Mouse (Mus musculus) heart, embryonic 13.5 days (tissue): ENCODE measurements around the gene Sdf2. TPM values are rescaled to one million over a fixed set of nuclear protein-coding genes. Genes with fewer than 3 reads are reported as not detected.

Experiments used
- ATAC-seq: fragments of 200-750 bp; cut with Nextera tagmentation; 2 replicates; pipeline ENCODE4 v1.8.0; 2017; ENCODE audit warnings: moderate TSS enrichment; ENCODE audit not compliant: insufficient number of reproducible peaks, low FRiP score, low TSS enrichment; ENCODE audit errors: extremely low read depth
- H3K27ac ChIP-seq: fragments of 300-500 bp; sonication (generic); replicated peaks from 2 replicates; pipeline ENCODE4 v1.5.1; 2015; ENCODE audit warnings: moderate library complexity, mild to moderate bottlenecking, inconsistent platforms
- H3K27me3 ChIP-seq: fragments of 300-500 bp; sonication (generic); replicated peaks from 2 replicates; pipeline ENCODE4 v1.6.1; 2015; ENCODE audit warnings: mild to moderate bottlenecking, inconsistent platforms
- H3K36me3 ChIP-seq: fragments of 300-500 bp; sonication (generic); 2 replicates; pipeline ENCODE4 v1.6.1; 2015; ENCODE audit warnings: mild to moderate bottlenecking, inconsistent platforms
- H3K4me1 ChIP-seq: fragments of 300-500 bp; sonication (generic); 2 replicates; pipeline ENCODE4 v1.6.1; 2015; ENCODE audit warnings: inconsistent platforms
- H3K4me2 ChIP-seq: fragments of 300-500 bp; sonication (generic); 2 replicates; pipeline ENCODE4 v1.6.1; 2015; ENCODE audit warnings: inconsistent platforms, mild to moderate bottlenecking, moderate library complexity
- H3K4me3 ChIP-seq: fragments of 300-500 bp; sonication (generic); 2 replicates; pipeline ENCODE4 v1.5.1; 2015; ENCODE audit warnings: moderate library complexity, mild to moderate bottlenecking, inconsistent platforms
- H3K9ac ChIP-seq: fragments of 300-500 bp; sonication (generic); 2 replicates; pipeline ENCODE4 v1.6.1; 2015; ENCODE audit warnings: inconsistent platforms, mild to moderate bottlenecking, moderate library complexity
- H3K9me3 ChIP-seq: fragments of 300-500 bp; sonication (generic); 2 replicates; pipeline ENCODE4 v1.6.1; 2016; ENCODE audit warnings: inconsistent platforms
- WGBS: fragments of 180-500 bp; shearing (Covaris S2); methylation state at CpG from one replicate; pipeline ENCODE4 v1.1.7; 2015; ENCODE audit warnings: mixed read lengths; 5-methylcytosine and 5-hydroxymethylcytosine counted together
- polyA plus RNA-seq: library from polyadenylated mRNA; unstranded; fragments of >200 nt; fragmentation: Nextera tagmentation; extraction: Ambion mirVana; gene quantifications from 2 replicates; pipeline ENCODE4 v1.2.1, GENCODE M21; 2015

Gene Sdf2
- polyA plus RNA-seq, 1 experiment from 2014 or later = 54.1 TPM

DNA sequence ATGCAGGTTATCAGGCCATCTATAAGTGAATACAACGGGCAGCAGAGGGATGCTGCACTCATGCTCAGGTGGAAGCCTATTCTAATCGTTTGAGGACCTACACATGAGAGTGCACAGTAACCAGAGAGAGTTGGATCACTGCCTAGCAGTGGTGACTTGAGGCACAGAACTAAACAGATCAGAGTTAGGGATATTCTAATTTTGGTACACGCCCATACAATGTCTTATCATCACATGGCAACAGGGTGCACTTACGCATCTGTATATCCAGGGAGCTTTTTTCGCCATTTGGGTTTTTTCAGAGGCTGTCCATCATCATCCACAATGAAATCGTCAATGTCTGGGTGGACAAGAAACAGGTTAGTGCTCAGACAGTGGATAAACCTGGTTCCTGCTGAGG is 14.0 kb upstream of the Sdf2 start:
- H3K4me2 ChIP-seq = no peak overlapping the region
- WGBS = 82% methylated on average over 6 of the region's 6 CpGs
- no peak overlapping the region for H3K9ac ChIP-seq
- no peak overlapping the region for H3K27ac ChIP-seq
- H3K27me3 ChIP-seq = no peaks in the 10 kb centered on the region
- H3K36me3 ChIP-seq = peaks cover 87% of the 10 kb centered on the region
- H3K4me3 ChIP-seq = no peak overlapping the region
- ATAC-seq = no peak
- H3K4me1 ChIP-seq = no peaks in the 10 kb centered on the region
- H3K9me3 ChIP-seq = no peaks in the 10 kb centered on the region

DNA sequence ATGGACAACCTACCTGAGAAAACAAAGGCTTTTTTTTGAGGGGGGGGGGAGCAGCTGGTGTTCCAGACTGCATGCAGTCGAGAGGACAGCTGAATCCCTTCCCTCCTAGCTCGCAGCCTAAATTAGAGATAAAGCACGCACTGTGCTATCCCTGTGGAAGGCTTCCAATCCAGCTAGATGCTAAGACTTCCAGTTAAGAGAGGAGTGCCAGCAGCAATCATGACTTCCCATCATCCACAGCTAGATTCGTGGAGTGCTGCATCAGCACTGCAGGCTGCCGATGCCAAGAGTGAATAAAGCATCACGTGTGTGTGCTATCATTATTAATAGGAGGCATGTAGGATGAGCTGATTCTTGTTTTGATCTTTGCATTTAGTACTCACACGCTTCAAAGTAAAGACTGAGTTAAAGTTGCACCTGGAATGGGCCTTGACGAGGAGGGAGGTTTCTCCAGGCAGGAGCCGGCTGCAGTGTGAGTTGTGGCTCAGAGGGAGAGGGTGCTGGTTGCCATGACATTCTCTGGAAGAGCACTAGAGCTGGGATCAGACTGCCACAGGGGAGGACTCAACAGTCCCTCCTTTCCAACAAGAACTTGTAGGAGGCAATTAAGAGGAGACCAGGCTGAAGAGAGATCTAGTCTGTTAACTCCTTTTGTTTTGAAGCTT is 5.2 kb upstream of the Sdf2 start:
- Histone ChIP-seq H3K4me3 (no peak overlapping the region), H3K4me2 (no peak overlapping the region), H3K36me3 (peaks cover 36% of the 10 kb centered on the region), H3K9me3 (no peaks in the 10 kb centered on the region), H3K9ac (no peak overlapping the region), H3K27ac (no peak overlapping the region), H3K27me3 (no peaks in the 10 kb centered on the region), H3K4me1 (peaks cover 34% of the 10 kb centered on the region)
- ATAC-seq = no peak
- 83% methylated on average over 9 of the region's 9 CpGs for WGBS

DNA sequence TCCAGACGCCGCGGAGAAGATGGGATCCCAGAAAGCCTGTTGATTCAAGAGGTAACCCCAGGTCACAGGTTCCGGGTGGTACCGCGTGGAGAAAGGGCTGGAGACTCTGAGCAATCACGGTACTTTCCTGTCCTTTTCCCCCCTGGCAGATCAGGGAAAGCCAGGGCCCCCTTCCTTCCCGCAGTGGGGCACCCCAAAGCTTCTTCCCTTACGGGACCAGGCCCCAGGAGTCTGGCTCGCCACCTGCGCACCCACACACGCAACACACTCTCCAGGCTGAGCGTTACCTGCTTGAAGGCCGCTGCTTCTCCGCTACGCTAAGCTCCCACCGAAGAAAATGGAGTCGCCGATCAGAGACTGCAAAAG is 302 bp upstream of the Sdf2 start:
- H3K27ac ChIP-seq = peak overlapping the region; percentile 95
- H3K27me3 ChIP-seq = no peaks in the 10 kb centered on the region
- peaks cover 44% of the 10 kb centered on the region for H3K4me1 ChIP-seq
- 1% methylated on average over 19 of the region's 19 CpGs for WGBS
- peak overlapping the region; percentile 99 for H3K9ac ChIP-seq
- ATAC-seq = peak; percentile 21; the same call in 1 of the 2 replicates
- peak overlapping the region; percentile 91 for H3K4me2 ChIP-seq
- peak overlapping the region; percentile 99 for H3K4me3 ChIP-seq
- H3K36me3 ChIP-seq = peaks cover 12% of the 10 kb centered on the region
- no peaks in the 10 kb centered on the region for H3K9me3 ChIP-seq

DNA sequence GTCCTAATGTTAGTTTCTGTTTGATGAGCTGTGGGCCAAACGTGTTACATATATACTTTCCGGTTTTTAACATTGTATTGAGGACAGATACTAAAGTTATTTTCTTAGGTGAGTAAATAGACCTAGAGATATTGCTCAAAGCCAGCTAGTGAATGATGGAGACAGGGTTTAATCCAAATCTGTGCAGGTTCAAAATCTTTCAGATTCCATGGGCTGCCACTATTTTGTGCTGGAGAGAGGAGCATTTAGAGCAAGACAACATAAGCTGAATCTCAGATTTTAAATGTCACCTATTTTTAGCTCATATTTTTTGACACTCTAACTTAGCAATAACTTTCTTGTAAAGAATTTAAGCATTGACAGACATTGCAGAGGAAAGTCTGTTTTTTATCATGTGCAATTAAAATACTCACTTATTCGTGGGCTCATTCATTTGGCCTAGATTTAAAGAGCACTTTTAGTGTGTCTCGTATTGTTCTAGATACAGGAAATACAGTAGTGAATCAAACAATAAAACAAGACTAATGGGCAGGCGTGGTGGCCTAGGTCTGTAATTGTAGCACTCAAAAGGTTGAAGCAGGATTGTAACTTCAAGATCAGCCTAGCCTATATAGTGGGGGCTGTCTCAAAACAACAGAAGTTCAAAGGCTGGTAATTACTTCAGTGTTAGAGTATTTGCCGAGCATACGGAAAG is 919 bp downstream of the Sdf2 start:
- Histone ChIP-seq H3K9ac (peak overlapping the region; percentile 99), H3K9me3 (no peaks in the 10 kb centered on the region), H3K27ac (peak overlapping the region; percentile 95), H3K4me2 (peak overlapping the region; percentile 91), H3K4me1 (peaks cover 41% of the 10 kb centered on the region), H3K4me3 (peak overlapping the region; percentile 99), H3K36me3 (peaks cover 16% of the 10 kb centered on the region), H3K27me3 (no peaks in the 10 kb centered on the region)
- no peak for ATAC-seq
- 44% methylated on average over 7 of the region's 7 CpGs for WGBS

DNA sequence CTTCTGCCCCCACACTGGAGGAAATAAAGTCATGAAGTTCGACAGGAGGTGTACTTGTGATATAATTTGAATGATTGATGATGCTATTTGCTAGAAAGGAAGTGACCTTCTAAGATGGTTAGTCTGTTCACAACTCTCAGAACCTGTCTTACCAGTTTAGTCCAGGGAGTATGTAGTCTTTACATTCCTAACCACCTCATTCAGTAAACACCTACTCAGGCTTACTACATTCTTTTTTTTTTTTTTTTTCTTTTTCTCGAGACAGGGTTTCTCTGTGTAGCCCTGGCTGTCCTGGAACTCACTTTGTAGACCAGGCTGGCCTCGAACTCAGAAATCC is 1.4 kb downstream of the Sdf2 start:
- WGBS = 46% methylated on average over 3 of the region's 3 CpGs
- peaks cover 40% of the 10 kb centered on the region for H3K4me1 ChIP-seq
- peak overlapping the region; percentile 91 for H3K4me2 ChIP-seq
- peak overlapping the region; percentile 99 for H3K9ac ChIP-seq
- ATAC-seq = no peak
- H3K27ac ChIP-seq = no peak overlapping the region
- peak overlapping the region; percentile 99 for H3K4me3 ChIP-seq
- no peaks in the 10 kb centered on the region for H3K27me3 ChIP-seq
- H3K36me3 ChIP-seq = peaks cover 21% of the 10 kb centered on the region
- H3K9me3 ChIP-seq = no peaks in the 10 kb centered on the region

DNA sequence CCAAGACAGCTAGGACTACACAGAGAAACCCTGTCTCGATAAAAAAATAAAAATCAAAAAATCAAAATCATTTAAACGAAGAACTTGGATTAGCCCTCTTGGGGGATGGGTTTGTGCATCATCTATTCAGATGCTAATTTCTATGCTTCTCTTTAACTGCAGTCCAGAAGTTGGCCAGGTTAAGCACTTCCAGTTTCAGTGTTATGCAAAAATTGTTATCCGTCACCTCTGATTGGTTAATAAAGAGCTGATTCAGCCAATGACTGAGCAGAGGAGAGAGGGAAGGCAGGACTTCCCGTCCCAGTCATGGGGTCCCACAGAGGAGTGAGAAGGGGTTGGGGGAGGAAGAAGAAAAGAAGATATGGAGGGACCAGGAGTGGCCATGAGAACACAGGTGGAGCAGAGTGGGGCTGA is 2.2 kb downstream of the Sdf2 start:
- Histone ChIP-seq H3K4me2 (0 out of 2 replicates have a peak overlapping the region, but pooled peaks have one; percentile 91), H3K9ac (no peak overlapping the region), H3K36me3 (peaks cover 29% of the 10 kb centered on the region), H3K4me1 (peaks cover 36% of the 10 kb centered on the region), H3K27ac (no peak overlapping the region), H3K9me3 (no peaks in the 10 kb centered on the region), H3K4me3 (no peak overlapping the region), H3K27me3 (no peaks in the 10 kb centered on the region)
- 64% methylated on average over 4 of the region's 4 CpGs for WGBS
- no peak for ATAC-seq

DNA sequence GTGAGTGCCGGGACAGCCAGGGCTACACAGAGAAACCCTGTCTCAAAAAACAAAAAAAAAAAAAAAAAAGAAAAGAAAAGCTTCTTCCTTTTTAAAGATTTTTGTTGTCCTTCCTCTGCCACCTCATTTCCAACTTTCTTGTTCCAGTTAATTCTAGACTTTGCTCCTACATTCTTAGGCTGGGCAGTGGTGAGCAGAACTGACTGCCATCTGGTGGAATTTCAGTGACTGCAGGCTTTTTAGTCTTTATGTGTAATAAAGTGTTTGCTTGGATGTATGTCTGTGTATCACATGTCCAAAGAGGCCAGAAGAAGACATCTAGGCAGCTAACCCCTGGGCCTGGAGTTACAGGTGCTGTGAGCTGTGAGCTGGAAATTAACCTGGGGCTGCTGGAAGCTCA is 11.1 kb downstream of the Sdf2 start:
- Histone ChIP-seq H3K4me1 (no peaks in the 10 kb centered on the region), H3K4me3 (no peak overlapping the region), H3K36me3 (peaks cover 34% of the 10 kb centered on the region), H3K9me3 (no peaks in the 10 kb centered on the region), H3K4me2 (no peak overlapping the region), H3K27ac (no peak overlapping the region), H3K27me3 (peaks cover 15% of the 10 kb centered on the region), H3K9ac (no peak overlapping the region)
- ATAC-seq = no peak
- WGBS = 75% methylated on average over 1 of the region's 1 CpGs

DNA sequence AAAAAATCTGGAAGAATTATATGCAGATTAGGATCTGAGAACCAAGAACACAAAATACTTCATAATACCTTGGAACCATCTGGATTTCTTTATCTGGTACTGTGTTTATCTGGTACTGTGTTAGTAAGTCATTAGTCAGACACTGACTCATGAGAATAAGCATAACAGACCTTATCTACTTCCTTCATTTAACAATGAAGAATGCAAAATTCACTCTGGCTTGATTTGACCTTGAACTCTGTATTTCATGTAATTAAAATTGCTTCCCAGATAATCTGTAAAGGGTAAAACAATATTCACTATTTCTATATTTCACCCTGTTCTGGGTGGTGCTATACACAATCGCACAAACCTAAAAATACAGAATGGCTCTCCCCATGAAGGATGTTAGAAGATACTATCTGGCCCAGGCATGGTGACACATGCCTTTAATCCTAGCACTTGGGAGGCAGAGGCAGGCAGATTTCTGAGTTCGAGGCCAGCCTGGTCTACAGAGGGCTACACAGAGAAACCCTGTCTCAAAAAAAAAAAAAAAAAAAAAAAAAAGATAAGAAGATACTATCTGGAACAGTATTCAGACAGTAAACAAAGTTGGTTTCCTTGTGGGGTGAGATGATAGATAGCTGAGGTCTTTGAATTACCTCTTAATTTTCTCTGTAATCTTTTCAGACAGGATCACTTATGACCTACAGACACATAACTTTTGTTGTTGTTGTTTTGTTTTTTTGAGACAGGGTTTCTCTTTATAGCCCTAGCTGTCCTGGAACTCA is 15.1 kb downstream of the Sdf2 start:
- WGBS = 85% methylated on average over 2 of the region's 2 CpGs
- Histone ChIP-seq H3K4me3 (peak overlapping the region; percentile 93), H3K9ac (no peak overlapping the region; the same call in 1 of the 2 replicates), H3K36me3 (peaks cover 28% of the 10 kb centered on the region), H3K4me1 (peaks cover 15% of the 10 kb centered on the region), H3K4me2 (peak overlapping the region; percentile 82), H3K27me3 (peaks cover 15% of the 10 kb centered on the region), H3K27ac (no peak overlapping the region), H3K9me3 (no peaks in the 10 kb centered on the region)
- no peak for ATAC-seq

DNA sequence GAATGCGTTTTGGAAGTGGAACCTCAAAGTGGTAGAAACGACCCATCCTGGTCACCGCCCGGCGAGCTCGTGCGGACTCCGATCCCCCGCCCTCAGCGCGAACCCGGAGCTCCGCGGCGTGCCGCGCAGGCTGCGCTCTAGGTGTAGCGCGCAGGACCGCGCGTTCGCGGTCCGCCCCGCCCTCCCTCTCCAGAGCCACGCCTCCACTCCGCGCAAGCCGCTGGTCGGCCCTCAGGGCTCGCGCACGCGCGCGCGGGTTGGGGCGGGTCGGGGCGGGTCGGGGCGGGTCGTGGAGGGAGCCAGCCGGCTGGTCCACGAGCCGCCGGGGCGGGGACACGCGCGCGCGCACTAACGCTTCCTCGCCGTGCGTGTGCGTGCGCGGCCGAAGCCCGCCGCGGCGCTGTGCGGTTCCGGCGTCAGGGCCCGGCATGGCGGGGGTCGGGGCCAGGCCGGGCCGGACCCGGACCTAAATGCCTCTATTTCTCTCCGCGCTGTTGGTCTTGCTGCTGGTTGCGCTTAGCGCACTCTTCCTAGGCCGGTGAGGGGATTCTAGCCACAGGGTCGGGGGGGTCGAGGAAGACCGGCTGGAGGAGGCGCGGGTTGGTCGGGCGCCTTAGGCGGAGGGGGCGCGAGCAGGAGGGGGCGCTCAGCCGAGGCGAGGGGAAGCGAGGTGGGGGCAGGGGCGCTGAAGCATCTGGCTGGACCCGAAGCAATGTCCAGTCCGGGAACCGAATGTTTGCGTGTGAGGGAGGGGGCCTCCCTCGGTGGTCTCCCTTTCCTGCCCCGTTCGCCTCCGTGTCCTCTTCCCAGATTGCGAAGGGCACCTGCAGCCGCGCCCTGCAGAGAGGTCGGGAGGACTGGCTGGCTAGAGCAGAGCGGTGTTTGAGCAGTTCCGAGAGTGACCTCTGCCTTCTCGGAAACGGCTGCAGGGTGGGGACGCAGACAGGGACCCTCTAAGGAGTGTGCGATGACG is 16.1 kb downstream of the Sdf2 start, which contains the start of gene 2610507B11Rik:
2610507B11Rik (plus strand) TSS at position 373 of the 973 bp plus-strand sequence.
- Histone ChIP-seq H3K27ac (peak within 1 kb of the TSS; percentile 87), H3K9me3 (no peaks in the 10 kb centered on the region), H3K4me3 (peak within 1 kb of the TSS; percentile 93), H3K4me2 (peak within 1 kb of the TSS; percentile 82), H3K36me3 (peaks cover 37% of the 10 kb centered on the region), H3K4me1 (peaks cover 15% of the 10 kb centered on the region), H3K27me3 (peaks cover 15% of the 10 kb centered on the region), H3K9ac (peak within 1 kb of the TSS; percentile 93)
- ATAC-seq = peak; percentile 95
- WGBS = under 1% methylated on average over 115 of the region's 115 CpGs

DNA sequence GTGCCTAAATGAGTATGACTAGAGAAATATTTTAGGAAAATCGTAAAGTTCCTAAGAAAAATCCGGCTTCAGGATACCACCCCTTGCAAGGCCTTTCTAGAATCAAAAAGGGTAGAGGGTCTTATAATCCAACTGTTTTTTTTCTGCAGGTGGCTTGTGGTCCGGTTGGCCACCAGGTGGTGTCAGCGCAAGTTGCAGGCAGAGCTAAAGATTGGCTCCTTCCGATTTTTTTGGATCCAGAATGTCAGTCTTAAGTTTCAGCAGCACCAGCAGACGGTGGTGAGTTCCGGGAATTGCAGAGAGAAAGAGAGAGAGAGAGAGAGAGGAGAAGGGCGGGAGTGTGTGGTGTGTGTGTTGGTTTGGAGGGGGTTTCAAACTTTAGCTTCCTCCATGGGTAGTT is 17.0 kb downstream of the Sdf2 start:
- no peaks in the 10 kb centered on the region for H3K9me3 ChIP-seq
- H3K27ac ChIP-seq = peak overlapping the region; percentile 87; the same call in 1 of the 2 replicates
- H3K4me1 ChIP-seq = peaks cover 15% of the 10 kb centered on the region
- H3K4me2 ChIP-seq = peak overlapping the region; percentile 82
- ATAC-seq = no peak
- peak overlapping the region; percentile 93 for H3K9ac ChIP-seq
- H3K27me3 ChIP-seq = peaks cover 15% of the 10 kb centered on the region
- H3K36me3 ChIP-seq = peaks cover 45% of the 10 kb centered on the region
- peak overlapping the region; percentile 93 for H3K4me3 ChIP-seq
- WGBS = 2% methylated on average over 8 of the region's 8 CpGs
